Comparison of ENCODE assay signal across 22 mouse cellular contexts in genomic region chr6:11565246-11565645, GRCm38 (mm10).
"Had no signal": no experiment of that assay in that cellular context is flagged by ENCODE, and none has a peak within 500 bp of the region (broad histone marks: within the 10 kb centered on the region; RNA-seq: fewer than 3 reads in every experiment).

No protein-coding gene starts in this region.

- H3K4me1 ChIP-seq: liver, embryonic 15.5 days; lung, embryonic 15.5 days; midbrain, embryonic 10.5 days; midbrain, embryonic 12.5 days; neural tube, embryonic 13.5 days; neural tube, embryonic 15.5 days; stomach, embryonic 15.5 days had no signal

- DNase-seq: liver, postnatal 0 days; lung, adult 2 months; lung, postnatal 14 days; lung, postnatal 36 days; midbrain, embryonic 14.5 days; retina, postnatal 1 day; right cerebral cortex, adult 18-20 months; right cerebral cortex, postnatal 25 days; thymus, adult 2 months; thymus, postnatal 25 days had no signal

- H3K36me3 ChIP-seq: liver, embryonic 15.5 days; lung, embryonic 15.5 days; midbrain, embryonic 10.5 days; midbrain, embryonic 12.5 days; neural tube, embryonic 13.5 days; neural tube, embryonic 15.5 days; stomach, embryonic 15.5 days had no signal

- H3K9ac ChIP-seq: liver, embryonic 15.5 days; liver, postnatal 0 days; lung, embryonic 15.5 days; midbrain, embryonic 12.5 days; neural tube, embryonic 13.5 days; neural tube, embryonic 15.5 days; stomach, embryonic 15.5 days had no signal

- H3K27me3 ChIP-seq: liver, embryonic 15.5 days; lung, embryonic 15.5 days; midbrain, embryonic 12.5 days; neural tube, embryonic 13.5 days; neural tube, embryonic 15.5 days; stomach, embryonic 15.5 days had no signal

- H3K4me3 ChIP-seq: liver, embryonic 15.5 days; lung, embryonic 15.5 days; midbrain, embryonic 10.5 days; midbrain, embryonic 12.5 days; myocyte; neural tube, embryonic 13.5 days; neural tube, embryonic 15.5 days; stomach, embryonic 15.5 days had no signal

- H3K27ac ChIP-seq: liver, embryonic 15.5 days; lung, embryonic 15.5 days; macrophage; midbrain, embryonic 10.5 days; midbrain, embryonic 12.5 days; neural tube, embryonic 13.5 days; neural tube, embryonic 15.5 days; stomach, embryonic 15.5 days; stomach, postnatal 0 days had no signal

- H3K9me3 ChIP-seq: liver, embryonic 15.5 days; lung, embryonic 15.5 days; midbrain, embryonic 10.5 days; midbrain, embryonic 12.5 days; neural tube, embryonic 13.5 days; neural tube, embryonic 15.5 days; stomach, embryonic 15.5 days had no signal

- ATAC-seq: liver, postnatal 0 days; lung, postnatal 0 days; midbrain, embryonic 16.5 days had no signal
